Mouse (Mus musculus) adrenal gland, postnatal 36 days (tissue): ENCODE data around the gene Kifc1. TPM values are rescaled to one million over a fixed set of nuclear protein-coding genes. Genes with fewer than 3 reads are reported as not detected.
"Not testable (repeated sequence)": the region's sequence is repeated elsewhere in the genome, so short reads cannot be mapped to it uniquely, and the experiment has no call there.

ENCODE experiments used
- DNase-seq, 2 experiments: peaks; one replicate each; pipeline ENCODE4 v3.0.0; 2021; ENCODE audit warnings: mixed read lengths in 1 of 2
- total RNA-seq, 2 experiments: library from RNA; stranded (reverse); gene quantifications; 2 replicates each; pipeline ENCODE4 v1.2.3; 2021

The Kifc1 gene
- total RNA-seq, 2 experiments from 2014 or later = 3.3 to 4.4 TPM

DNA sequence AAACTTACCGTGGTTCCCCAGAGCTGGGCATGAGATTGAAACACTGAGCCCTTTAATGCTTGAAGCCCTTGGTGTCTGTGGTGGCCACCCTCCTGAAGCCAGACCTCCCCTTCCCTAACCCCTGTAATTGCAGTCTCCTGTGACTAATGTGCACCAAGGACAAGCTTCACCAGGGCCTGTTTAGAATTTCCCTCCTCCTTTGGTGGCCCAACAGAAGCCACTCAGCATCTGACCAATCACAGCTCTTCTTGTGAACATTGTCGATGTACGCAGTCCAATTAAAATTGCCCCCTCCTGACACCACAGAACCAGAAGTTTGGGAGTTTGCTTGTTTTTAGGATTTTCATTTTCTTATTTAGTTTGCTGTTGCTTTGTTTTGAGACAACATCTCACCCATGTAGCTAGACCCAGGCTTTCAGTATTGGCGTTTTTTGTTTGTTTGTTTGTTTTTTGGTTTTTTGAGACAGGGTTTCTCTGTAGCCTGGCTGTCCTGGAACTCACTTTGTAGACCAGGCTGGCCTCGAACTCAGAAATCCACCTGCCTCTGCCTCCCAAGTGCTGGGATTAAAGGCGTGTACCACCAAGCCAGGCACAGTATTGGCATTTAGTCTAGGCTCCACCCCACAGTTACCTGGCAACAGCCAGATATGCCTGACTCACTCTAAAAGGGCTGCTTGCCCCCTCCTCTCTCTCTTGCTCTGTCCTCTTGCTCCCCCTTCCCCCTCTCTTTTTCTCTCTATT lies 13.6 kb upstream of the Kifc1 start:
- not testable (repeated sequence) for DNase-seq

DNA sequence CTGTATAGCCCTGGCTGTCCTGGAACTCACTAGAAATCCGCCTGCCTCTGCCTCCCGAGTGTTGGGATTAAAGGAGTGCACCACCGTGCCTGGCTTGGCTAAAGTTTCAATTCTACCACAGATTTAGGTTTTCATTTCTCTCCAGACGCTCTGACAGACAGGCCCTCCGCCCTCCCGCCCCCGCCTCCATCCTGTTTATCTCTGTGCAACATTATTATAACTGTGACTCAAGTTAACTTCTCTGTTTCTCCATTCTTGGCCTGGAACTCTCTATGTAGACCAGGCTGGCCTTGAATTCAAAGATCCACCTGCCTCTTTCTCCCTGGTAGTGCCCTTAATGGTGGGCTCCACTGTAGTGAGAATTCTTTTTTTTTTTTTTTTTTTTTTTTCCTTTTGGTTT lies 12.0 kb upstream of the Kifc1 start:
- no peak for DNase-seq

- no peak for DNase-seq
Measured at GRCm38 (mm10) chr17:33902079-33902478, 11.6 kb upstream of the Kifc1 start.

- DNase-seq = no peak
Measured at GRCm38 (mm10) chr17:33901653-33902052, 11.2 kb upstream of the Kifc1 start.

DNA sequence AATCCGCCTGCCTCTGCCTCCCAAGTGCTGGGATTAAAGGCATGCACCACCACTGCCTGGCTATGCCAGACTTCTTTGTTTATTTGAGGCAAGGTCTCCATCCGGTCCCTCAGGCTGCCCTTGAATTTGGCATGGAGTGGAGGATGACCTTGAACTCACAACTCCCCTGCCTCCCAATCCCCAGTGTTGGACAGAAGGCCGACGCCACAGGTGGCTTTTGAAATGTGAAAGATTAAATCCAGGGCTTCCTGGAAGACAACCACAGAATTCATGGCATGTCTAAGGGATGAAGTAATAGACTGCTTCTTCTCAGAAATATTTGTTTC lies 10.5 kb upstream of the Kifc1 start:
- no peak for DNase-seq

DNA sequence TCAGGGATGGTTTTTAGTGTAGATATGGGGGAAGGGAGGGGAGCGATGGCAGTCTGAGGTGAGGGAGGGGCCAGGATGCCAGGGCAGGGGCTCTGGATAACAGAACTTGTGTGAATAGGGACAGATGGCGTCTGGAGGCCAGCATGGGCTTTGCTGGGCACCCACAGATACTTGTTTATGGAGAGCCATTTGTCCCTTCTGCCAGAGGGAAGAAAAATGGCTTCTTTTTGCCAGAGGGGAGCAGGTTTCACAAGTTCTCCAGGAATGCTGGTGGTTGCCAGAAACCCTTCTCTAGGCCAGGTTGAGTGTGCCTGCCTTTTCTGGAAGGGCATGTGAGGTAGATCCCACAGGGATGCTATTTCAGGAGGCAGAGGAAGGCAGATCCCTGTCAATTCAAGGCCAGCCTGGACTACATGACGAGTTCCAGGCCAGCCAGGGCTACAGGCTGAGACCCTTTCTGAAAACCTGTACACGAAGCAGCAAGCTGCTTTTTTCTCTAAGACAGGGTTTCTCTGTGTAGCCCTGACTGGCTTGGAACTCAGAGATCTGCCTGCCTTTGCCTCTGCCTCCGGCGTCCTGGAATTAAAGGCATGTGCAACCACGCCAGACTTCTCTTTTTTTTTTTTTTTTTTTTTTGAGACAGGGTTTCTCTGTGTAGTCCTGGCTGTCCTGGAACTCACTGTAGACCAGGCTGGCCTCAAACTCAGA lies 10.0 kb upstream of the Kifc1 start:
- DNase-seq = no peak

- no peak for DNase-seq
Measured at GRCm38 (mm10) chr17:33899642-33900041, 9.2 kb upstream of the Kifc1 start.

GRCm38 (mm10) chr17:33898193-33898592 lies 7.7 kb upstream of the Kifc1 start:
- not testable (repeated sequence) for DNase-seq

DNA sequence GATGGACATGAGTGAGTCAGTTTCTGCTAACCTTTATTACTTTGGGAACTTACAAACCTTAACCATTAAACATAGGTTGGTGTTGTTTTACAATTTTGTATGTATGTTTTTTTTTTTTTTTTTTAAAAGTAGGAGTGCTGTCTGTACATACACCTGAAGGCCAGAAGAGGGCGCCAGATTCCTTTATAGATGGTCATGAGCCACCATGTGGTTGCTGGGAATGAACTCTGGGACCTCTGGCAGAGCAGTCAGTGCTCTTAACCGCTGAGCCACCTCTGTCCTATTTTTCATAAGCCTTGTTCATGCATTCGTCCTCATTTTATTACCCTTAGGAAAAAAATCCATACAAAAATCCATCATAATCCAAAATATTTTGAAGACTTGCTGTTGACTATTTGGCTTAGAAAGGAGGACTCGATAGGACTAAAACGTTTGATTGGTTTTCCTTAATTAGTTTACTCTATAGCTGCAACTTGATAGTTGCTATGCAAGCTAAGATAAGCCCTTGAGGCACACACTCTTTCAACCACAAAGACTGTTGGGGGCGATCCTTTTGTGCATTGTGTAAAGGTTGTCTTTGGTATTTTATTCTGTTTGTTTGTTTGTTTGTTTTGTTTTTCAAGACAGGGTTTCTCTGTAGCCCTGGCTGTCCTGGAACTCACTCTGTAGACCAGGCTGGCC lies 6.8 kb upstream of the Kifc1 start:
- peak in 1 of 2 experiments; percentile 60 for DNase-seq

DNA sequence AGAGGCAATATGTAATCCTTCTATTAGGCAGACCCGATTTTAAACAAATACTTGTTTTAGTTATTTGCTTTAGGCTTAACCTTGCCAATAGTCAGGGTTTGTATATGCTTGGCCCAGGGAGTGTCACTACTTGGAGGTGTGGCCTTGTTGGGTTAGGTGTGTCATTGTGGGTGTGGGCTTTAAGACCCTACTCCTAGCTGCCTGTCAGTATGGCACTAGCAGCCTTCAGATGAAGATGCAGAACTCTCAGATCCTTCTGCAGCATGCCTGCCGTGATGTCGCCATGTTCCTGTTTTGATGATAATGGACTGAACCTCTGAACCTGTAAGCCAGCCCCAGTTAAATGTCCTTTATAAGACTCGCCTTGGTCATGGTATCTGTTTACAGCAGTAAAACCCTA lies 2.5 kb upstream of the Kifc1 start:
- DNase-seq = not testable (repeated sequence)

DNA sequence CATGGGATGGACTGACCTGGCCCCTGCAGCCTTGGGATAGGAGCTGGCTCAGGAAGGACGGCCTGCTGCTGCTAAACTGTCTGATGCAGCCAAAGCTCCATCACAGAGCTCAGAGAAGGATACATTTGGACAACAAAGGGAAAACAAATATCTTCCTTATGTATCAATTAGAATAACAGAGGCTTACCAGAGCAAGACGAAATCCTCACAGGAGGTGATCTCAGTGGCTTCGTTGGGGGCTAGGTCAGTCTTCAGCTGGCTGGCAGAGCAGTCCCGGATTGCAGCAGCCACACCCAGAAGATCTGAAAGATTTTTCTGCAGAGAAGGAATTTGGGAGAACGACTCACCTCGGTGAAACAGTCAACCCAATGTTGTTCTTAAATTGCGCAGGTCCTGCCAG lies 2.0 kb upstream of the Kifc1 start:
- no peak for DNase-seq

DNA sequence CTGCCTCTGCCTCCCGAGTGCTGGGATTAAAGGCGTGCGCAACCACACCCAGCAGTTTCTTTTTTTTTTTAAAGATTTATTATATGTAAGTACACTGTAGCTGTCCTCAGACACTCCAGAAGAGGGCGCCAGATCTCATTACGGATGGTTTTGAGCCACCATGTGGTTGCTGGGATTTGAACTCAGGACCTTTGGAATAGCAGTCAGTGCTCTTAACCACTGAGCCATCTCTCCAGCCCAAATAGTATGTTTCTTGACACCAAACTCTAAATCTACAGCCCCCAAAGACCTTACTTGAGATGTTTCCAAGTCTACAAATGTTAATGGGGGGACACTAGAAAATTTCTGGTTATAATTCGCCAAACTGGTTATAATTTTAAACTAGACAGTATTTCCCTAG lies 1.4 kb upstream of the Kifc1 start:
- not testable (repeated sequence) for DNase-seq

DNA sequence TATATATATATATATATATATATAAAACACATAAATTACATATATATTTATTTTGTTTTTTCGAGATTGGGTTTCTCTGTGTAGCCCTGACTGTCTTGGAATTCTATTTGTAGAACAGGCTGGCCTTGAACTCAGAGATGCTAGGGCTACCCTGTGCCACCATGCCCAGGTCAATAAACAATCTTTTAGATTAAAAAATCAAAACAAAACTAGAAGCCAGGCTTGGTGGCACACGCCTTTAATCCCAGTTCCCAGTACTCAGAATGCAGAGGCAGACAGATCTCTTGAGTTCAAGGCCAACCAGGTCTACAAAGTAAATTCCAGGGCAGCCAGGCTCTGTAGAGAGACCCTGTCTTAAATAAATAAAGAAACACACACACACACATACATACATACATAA lies 896 bp upstream of the Kifc1 start:
- no peak for DNase-seq

DNA sequence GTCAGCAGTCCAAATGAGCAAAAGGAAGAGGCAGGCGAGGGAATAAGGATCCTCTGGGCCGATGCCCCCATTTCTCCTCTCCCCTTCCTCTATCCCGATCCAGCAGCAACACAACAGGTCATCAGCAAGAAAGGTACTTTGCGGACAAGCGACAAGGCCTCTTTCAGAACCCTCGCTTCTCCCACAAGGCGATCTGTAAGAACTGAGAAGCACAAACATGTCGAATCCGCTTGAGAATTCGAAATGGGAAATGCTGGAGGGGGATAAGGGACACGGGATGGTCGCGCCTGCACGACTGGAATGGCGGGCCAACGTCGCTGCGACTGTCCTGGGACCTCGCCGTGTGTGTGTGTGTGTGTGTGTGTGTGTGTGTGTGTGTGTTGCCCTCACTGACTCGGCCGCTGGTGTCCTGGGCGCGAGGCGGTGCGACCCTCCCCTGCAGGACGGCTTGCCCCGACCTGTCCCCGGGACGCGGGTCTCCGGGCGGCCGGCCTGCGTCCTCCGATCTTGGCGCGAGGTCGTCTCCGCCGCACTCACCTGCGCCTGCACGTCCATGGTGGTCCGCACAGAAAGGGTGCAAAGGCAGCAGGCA lies 424 bp downstream of the Kifc1 start:
- DNase-seq = not testable (repeated sequence)

- not testable (repeated sequence) for DNase-seq
Measured at GRCm38 (mm10) chr17:33888230-33888629, 2.2 kb downstream of the Kifc1 start.

DNA sequence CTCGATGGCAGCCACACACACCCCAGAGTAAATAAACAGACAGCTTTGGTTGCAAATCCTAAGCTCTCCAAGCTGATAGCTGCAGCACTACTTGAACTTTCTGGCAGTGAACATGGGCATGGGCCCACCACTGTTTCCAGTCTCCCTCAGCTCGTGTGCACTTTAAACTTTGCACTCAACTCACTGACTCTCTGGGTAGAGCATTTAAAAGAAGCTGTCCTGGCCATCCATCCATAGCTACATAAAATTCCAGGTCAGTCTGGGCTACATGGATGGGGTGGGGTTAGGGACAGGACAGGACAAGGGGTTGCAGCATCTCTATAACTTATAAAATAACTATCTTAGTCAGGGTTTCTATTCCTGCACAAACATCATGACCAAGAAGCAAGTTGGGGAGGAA lies 2.7 kb downstream of the Kifc1 start:
- not testable (repeated sequence) for DNase-seq

GRCm38 (mm10) chr17:33884320-33884719 lies 6.1 kb downstream of the Kifc1 start:
- DNase-seq = not testable (repeated sequence)

DNA sequence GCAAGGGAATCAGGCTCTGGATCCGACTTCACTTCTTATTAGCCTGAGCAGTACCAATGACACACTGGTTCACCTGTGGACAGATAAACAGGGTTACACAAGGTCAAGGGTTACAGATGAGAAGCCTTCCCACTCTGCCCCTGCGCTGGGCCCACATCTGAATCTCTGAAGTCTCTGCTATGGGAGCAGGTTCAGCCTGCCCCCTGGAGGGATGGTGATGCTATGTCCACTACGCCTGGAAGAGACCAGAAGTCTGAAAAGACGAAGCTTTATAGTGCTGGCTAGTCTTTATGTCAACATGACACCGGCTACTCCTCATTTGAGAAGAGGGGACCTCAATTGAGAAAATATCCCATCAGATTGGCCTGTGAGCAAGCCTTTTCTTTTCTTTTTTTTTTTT lies 14.7 kb downstream of the Kifc1 start:
- DNase-seq = peak in 1 of 2 experiments; percentile 46

DNA sequence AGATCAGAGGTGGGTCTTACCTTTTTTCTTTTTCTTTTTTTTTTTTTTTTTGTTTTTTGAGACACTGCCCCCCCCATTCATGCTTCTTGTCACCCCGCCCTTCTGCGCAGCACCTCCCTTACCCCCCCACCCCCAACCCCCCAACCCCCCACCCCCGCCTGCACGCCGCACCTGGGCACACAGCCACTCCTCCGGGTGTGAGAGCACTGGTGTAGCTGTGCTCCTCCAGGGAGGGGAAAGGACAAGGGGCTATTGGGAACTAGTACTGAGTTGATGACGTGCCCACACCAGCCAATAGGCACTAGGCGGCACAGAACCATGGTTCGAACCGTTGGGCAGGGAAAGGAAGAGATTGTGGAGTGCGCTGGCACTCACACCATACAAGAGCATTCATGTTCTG lies 16.1 kb downstream of the Kifc1 start:
- no peak for DNase-seq

DNA sequence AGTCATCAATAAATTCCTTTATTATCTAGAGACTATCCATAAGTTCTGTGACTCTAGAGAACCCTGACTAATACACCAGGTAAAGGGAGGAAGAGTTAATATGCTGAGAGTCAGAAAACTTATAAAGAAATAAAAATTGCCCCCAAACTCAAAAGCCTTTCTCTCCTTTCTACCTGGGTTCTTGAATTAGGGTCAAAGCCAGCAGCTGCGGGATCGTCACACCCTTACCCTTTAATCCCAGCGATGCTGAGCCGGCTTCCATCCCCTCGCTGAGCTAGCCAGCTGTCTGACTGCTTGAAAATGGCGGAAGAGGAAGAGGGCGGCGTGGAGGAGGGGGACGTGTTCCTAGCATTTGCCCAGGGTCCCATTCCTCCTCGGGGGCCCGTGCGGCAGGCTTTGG lies 16.9 kb downstream of the Kifc1 start, which contains the start of gene Gm7029:
TSS of gene Gm7029 (plus strand) at position 301 of the 400 bp plus-strand sequence.
- not testable (repeated sequence) for DNase-seq

GRCm38 (mm10) chr17:33865330-33866030 lies 25.0 kb downstream of the Kifc1 start:
- DNase-seq = peak; percentile 69 to 74

- DNase-seq = no peak
Measured at GRCm38 (mm10) chr17:33857816-33858215, 32.6 kb downstream of the Kifc1 start.
